Mouse (Mus musculus) spleen, adult 2 months (tissue): ENCODE measurements around the gene Zup1.

Experiments used
- CTCF ChIP-seq: fragments of 200-500 bp; IDR thresholded peaks from 2 replicates; pipeline ENCODE4 v1.5.1; 2011; ENCODE audit warnings: mild to moderate bottlenecking, inconsistent platforms; ENCODE audit not compliant: insufficient read depth, insufficient read length, insufficient replicate concordance; ENCODE audit errors: extremely low read depth
- POLR2A ChIP-seq: fragments of 200-500 bp; IDR thresholded peaks from 2 replicates; pipeline ENCODE4 v1.6.1; 2011; ENCODE audit warnings: low read depth, low read length, inconsistent platforms

GRCm38 (mm10) chr10:33872672-33873398 lies 78.2 kb downstream of the Zup1 start:
- TF ChIP-seq CTCF (no peak), POLR2A (no peak)
